Mouse (Mus musculus): ENCODE measurements around the gene Olfr1095. TPM values are rescaled to one million over a fixed set of nuclear protein-coding genes. Genes with fewer than 3 reads are reported as not detected.

Olfr1095 gene
- total RNA-seq (2021) = not detected
- long read RNA-seq, experiment 1 = 0 reads
- long read RNA-seq, experiment 2 = 0 reads

GRCm38 (mm10) chr2:86851596-86851995, at the start of gene Olfr1095:
Gene Olfr1095 (minus strand): TSS chr2:86851696.
- DNase-seq = no peak

- no peak for DNase-seq
Observed at GRCm38 (mm10) chr2:86892116-86892515, 40.6 kb upstream of the Olfr1095 start, which contains the start of gene Olfr1097. Gene Olfr1097 (minus strand): TSS chr2:86892216.

GRCm38 (mm10) chr2:86874702-86875101, 23.2 kb upstream of the Olfr1095 start, which contains the start of gene Gm13723:
Gene Gm13723 (minus strand): TSS chr2:86874802.
- no peak for DNase-seq

GRCm38 (mm10) chr2:86824363-86824762, 27.1 kb downstream of the Olfr1095 start, which contains the start of gene Olfr1094:
Gene Olfr1094 (plus strand): TSS chr2:86824663.
- no peak for DNase-seq

GRCm38 (mm10) chr2:86809918-86810317, 41.6 kb downstream of the Olfr1095 start, which contains the start of gene Olfr141:
Gene Olfr141 (minus strand): TSS chr2:86810018.
- DNase-seq = no peak

Other genes starting within 250 kb of the Olfr1095 start
- not detected for gene Olfr1084, start 212.0 kb downstream of the Olfr1095 start, total RNA-seq (2021)
- gene Olfr1085, start 189.7 kb downstream of the Olfr1095 start, total RNA-seq (2021) = not detected
- not detected for gene Olfr1086, start 171.6 kb downstream of the Olfr1095 start, total RNA-seq (2021)
- gene Olfr1087, start 153.3 kb downstream of the Olfr1095 start, total RNA-seq (2021) = not detected
- not detected for gene Olfr1089, start 118.0 kb downstream of the Olfr1095 start, total RNA-seq (2021)
- gene Olfr1090, start 92.7 kb downstream of the Olfr1095 start, total RNA-seq (2021) = not detected
- gene Olfr1093, start 69.2 kb downstream of the Olfr1095 start, total RNA-seq (2021) = not detected
- gene Olfr141, start 41.7 kb downstream of the Olfr1095 start, total RNA-seq (2021) = not detected
- gene Olfr1094, start 27.0 kb downstream of the Olfr1095 start, total RNA-seq (2021) = not detected
- not detected for gene Gm13723, start 23.1 kb upstream of the Olfr1095 start, total RNA-seq (2021)
- gene Olfr1097, start 40.5 kb upstream of the Olfr1095 start, total RNA-seq (2021) = not detected
- gene Olfr1098, start 72.8 kb upstream of the Olfr1095 start, total RNA-seq (2021) = not detected
- not detected for gene Olfr1099, start 109.0 kb upstream of the Olfr1095 start, total RNA-seq (2021)
- not detected for gene Olfr1100, start 128.3 kb upstream of the Olfr1095 start, total RNA-seq (2021)
- gene Olfr1101, start 139.5 kb upstream of the Olfr1095 start, total RNA-seq (2021) = not detected
- gene Olfr1102, start 146.7 kb upstream of the Olfr1095 start, total RNA-seq (2021) = not detected
- gene Olfr1104, start 175.4 kb upstream of the Olfr1095 start, total RNA-seq (2021) = not detected
- gene Olfr1105, start 184.8 kb upstream of the Olfr1095 start, total RNA-seq (2021) = not detected
- not detected for gene Olfr1106, start 200.6 kb upstream of the Olfr1095 start, total RNA-seq (2021)
- not detected for gene Olfr1107, start 224.1 kb upstream of the Olfr1095 start, total RNA-seq (2021)
- not detected for gene Olfr1109, start 244.3 kb upstream of the Olfr1095 start, total RNA-seq (2021)